8 mouse cellular contexts compared by ENCODE assay signal in genomic region chr5:142439911-142440432, GRCm38 (mm10). TPM values are rescaled to one million over a fixed set of nuclear protein-coding genes. Genes with fewer than 3 reads are reported as not detected.
A peak's percentile ranks its signal among the peaks of the same experiment; 100 is the strongest.
DNase-seq lines count a peak whose midpoint lies in the region; ATAC-seq lines count a peak whose summit lies in the region.

No protein-coding gene starts in this region.

- peaks cover 40% of the 10 kb centered on the region for H3K4me1 ChIP-seq in kidney, embryonic 14.5 days (ENCODE audit: control insufficient read depth, insufficient read depth, low read length)
- peaks cover 58% of the 10 kb centered on the region for H3K4me1 ChIP-seq in forebrain, embryonic 12.5 days
- peaks cover 47% of the 10 kb centered on the region for H3K4me1 ChIP-seq in liver, embryonic 11.5 days (replicated peaks; ENCODE audit: control insufficient read depth, insufficient read depth, low read length)

- intact Hi-C loops in left cerebral cortex, postnatal 4 days (cut with DNase I), result loop anchor here (10.0 kb wide), 3 partner anchors 75 to 1595 kb away; partner anchors contain the start of gene Sdk1

- peak; percentile 56 for ATAC-seq in kidney, embryonic 14.5 days (ENCODE audit: low FRiP score, low TSS enrichment)
- ATAC-seq in forebrain, embryonic 12.5 days (ENCODE audit: low FRiP score), result peak; percentile 64
- peak; percentile 11 for ATAC-seq in liver, embryonic 11.5 days (replicated peaks; ENCODE audit: low FRiP score)

- peaks cover 16% of the 10 kb centered on the region for H3K36me3 ChIP-seq in kidney, embryonic 14.5 days (ENCODE audit: control insufficient read depth, insufficient read depth, low read length)
- peaks cover 29% of the 10 kb centered on the region for H3K36me3 ChIP-seq in forebrain, embryonic 12.5 days (replicated peaks)
- H3K36me3 ChIP-seq in liver, embryonic 11.5 days (ENCODE audit: control insufficient read depth, insufficient read depth, low read length), result peaks cover 20% of the 10 kb centered on the region
- peaks cover 4% of the 10 kb centered on the region for H3K36me3 ChIP-seq in splenic B cell, adult 2 months (ENCODE audit: control insufficient read depth, insufficient read depth, low read length, poor library complexity, severe bottlenecking)

- DNase-seq in kidney, postnatal 4 days, result no peak
- peak; percentile 68 for DNase-seq in MN1 (ENCODE audit: low spot score)
- no peak for DNase-seq in liver, embryonic 11.5 days (ENCODE audit: low spot score)
- peak; percentile 13 for DNase-seq in splenic B cell, adult 2 months (ENCODE audit: low read depth, low spot score)
- no peak for DNase-seq in cerebellum, postnatal 36 days
- DNase-seq in left cerebral cortex, postnatal 4 days, result no peak

- no peaks in the 10 kb centered on the region for H3K27me3 ChIP-seq in kidney, embryonic 14.5 days (ENCODE audit: control insufficient read depth, insufficient read depth, low read length)
- peaks cover 6% of the 10 kb centered on the region; the same call in 1 of the 2 replicates for H3K27me3 ChIP-seq in forebrain, embryonic 12.5 days
- no peaks in the 10 kb centered on the region for H3K27me3 ChIP-seq in liver, embryonic 11.5 days (replicated peaks; ENCODE audit: control insufficient read depth, insufficient read depth, low read length)
- no peaks in the 10 kb centered on the region for H3K27me3 ChIP-seq in splenic B cell, adult 2 months (ENCODE audit: control insufficient read depth, insufficient read depth, low read length, poor library complexity, severe bottlenecking)

- peak overlapping the region; percentile 72 for H3K4me2 ChIP-seq in kidney, embryonic 14.5 days (replicated peaks; ENCODE audit: low read depth, low read length)
- peak overlapping the region; percentile 63 for H3K4me2 ChIP-seq in forebrain, embryonic 12.5 days
- H3K4me2 ChIP-seq in liver, embryonic 11.5 days, result peak overlapping the region; percentile 74

- H3K9me3 ChIP-seq in kidney, embryonic 14.5 days (ENCODE audit: control insufficient read depth, low read length), result no peaks in the 10 kb centered on the region
- H3K9me3 ChIP-seq in forebrain, embryonic 12.5 days, result no peaks in the 10 kb centered on the region
- no peaks in the 10 kb centered on the region for H3K9me3 ChIP-seq in liver, embryonic 11.5 days (ENCODE audit: control insufficient read depth, low read length)

- peak overlapping the region; percentile 15; the same call in 1 of the 2 replicates for H3K9ac ChIP-seq in kidney, embryonic 14.5 days (ENCODE audit: low read depth, low read length)
- H3K9ac ChIP-seq in forebrain, embryonic 12.5 days, result peak overlapping the region; percentile 48
- H3K9ac ChIP-seq in liver, embryonic 11.5 days (ENCODE audit: low read depth, low read length), result peak overlapping the region; percentile 59

- H3K27ac ChIP-seq in kidney, embryonic 14.5 days (ENCODE audit: low read depth, low read length), result peak overlapping the region; percentile 95
- peak overlapping the region; percentile 80 for H3K27ac ChIP-seq in forebrain, embryonic 12.5 days
- H3K27ac ChIP-seq in liver, embryonic 11.5 days (ENCODE audit: low read depth, low read length), result peak overlapping the region; percentile 75

- 1% methylated on average over 12 of the region's 12 CpGs for WGBS in kidney, embryonic 14.5 days
- WGBS in forebrain, embryonic 12.5 days, result 2% methylated on average over 12 of the region's 12 CpGs
- WGBS in liver, embryonic 11.5 days, result 4% methylated on average over 12 of the region's 12 CpGs

- peak overlapping the region; percentile 34 for H3K4me3 ChIP-seq in kidney, embryonic 14.5 days (ENCODE audit: low read length)
- H3K4me3 ChIP-seq in forebrain, embryonic 12.5 days (replicated peaks), result peak overlapping the region; percentile 32
- peak overlapping the region; percentile 41 for H3K4me3 ChIP-seq in liver, embryonic 11.5 days (ENCODE audit: low read depth, low read length)

RNA-seq across cellular contexts. Expression of gene Ap5z1, which starts 23.8 kb away (rescaled TPM):
- polyA plus RNA-seq in kidney, embryonic 14.5 days (2014; fragmentation: Nextera tagmentation; extraction: Ambion mirVana), result 7.2 and 10.1 TPM in 2 replicates
- polyA plus RNA-seq in forebrain, embryonic 12.5 days (2016; fragmentation: Nextera tagmentation; extraction: Ambion mirVana), result 12.7 and 15.2 TPM in 2 replicates
- 11.7 and 11.9 TPM in 2 replicates for polyA plus RNA-seq in liver, embryonic 11.5 days (2014; fragmentation: Nextera tagmentation; extraction: Ambion mirVana)
- total RNA-seq in left cerebral cortex, postnatal 4 days (2021), result 10 to 100 TPM; 21.9 to 23.2 TPM

RNA-seq across cellular contexts. Expression of gene Foxk1, which starts 38.7 kb away (rescaled TPM):
- polyA plus RNA-seq in kidney, embryonic 14.5 days (2014; fragmentation: Nextera tagmentation; extraction: Ambion mirVana), result 4.4 and 6.5 TPM in 2 replicates
- polyA plus RNA-seq in forebrain, embryonic 12.5 days (2016; fragmentation: Nextera tagmentation; extraction: Ambion mirVana), result 5.2 and 5.9 TPM in 2 replicates
- polyA plus RNA-seq in liver, embryonic 11.5 days (2014; fragmentation: Nextera tagmentation; extraction: Ambion mirVana), result 3.1 and 4.0 TPM in 2 replicates
- 10 to 100 TPM; 34.5 to 35.6 TPM for total RNA-seq in left cerebral cortex, postnatal 4 days (2021)

Comparison
In these comparisons a context has a peak if more than half of its experiments do, and no peak if none do; other contexts are left out.
1. ATAC-seq: peak in every context shown above with its lines; median percentile 64 in forebrain, embryonic 12.5 days; 56 in kidney, embryonic 14.5 days; 11 in liver, embryonic 11.5 days.
2. DNase-seq: peak in MN1 (single experiment) and splenic B cell, adult 2 months (single experiment); none in kidney, postnatal 4 days (0 of 2), liver, embryonic 11.5 days (single experiment), cerebellum, postnatal 36 days (0 of 2) and left cerebral cortex, postnatal 4 days (single experiment).
3. Peak in every context shown above with its lines, with median percentiles within 50 percentile points of each other: H3K27ac ChIP-seq, H3K4me2 ChIP-seq, H3K4me3 ChIP-seq and H3K9ac ChIP-seq.